Mouse (Mus musculus): ENCODE data around the gene Baz2b. TPM values are rescaled to one million over a fixed set of nuclear protein-coding genes. Genes with fewer than 3 reads are reported as not detected.
"Not testable (repeated sequence)": the region's sequence is repeated elsewhere in the genome, so short reads cannot be mapped to it uniquely, and the experiment has no call there.

The Baz2b gene
- polyA plus RNA-seq, 1 experiment from 2014 or later: 47.0 TPM

- Histone ChIP-seq H3K4me3 (no peak overlapping the region), H3K9ac (no peak overlapping the region), H3K27ac (no peak overlapping the region), H3K9me3 (no peaks in the 10 kb centered on the region), H3K4me2 (no peak overlapping the region), H3K36me3 (no peaks in the 10 kb centered on the region), H3K4me1 (peaks cover 19% of the 10 kb centered on the region), H3K27me3 (no peaks in the 10 kb centered on the region)
- WGBS: 86% methylated on average over 4 of the region's 4 CpGs
- no peak for ATAC-seq (ENCODE audit: insufficient number of reproducible peaks, low FRiP score, low TSS enrichment, low read depth)
These were observed 127.4 kb downstream of the Baz2b start for GRCm38 (mm10) chr2:60082225-60082624.

GRCm38 (mm10) chr2:60080831-60081230, 128.8 kb downstream of the Baz2b start:
- 62% methylated on average over 4 of the region's 4 CpGs for WGBS
- no peak overlapping the region for H3K4me3 ChIP-seq
- no peak overlapping the region for H3K9ac ChIP-seq
- ATAC-seq (ENCODE audit: insufficient number of reproducible peaks, low FRiP score, low TSS enrichment, low read depth): no peak
- no peaks in the 10 kb centered on the region for H3K9me3 ChIP-seq
- peaks cover 11% of the 10 kb centered on the region; the same call in 1 of the 2 replicates for H3K4me1 ChIP-seq
- H3K36me3 ChIP-seq: no peaks in the 10 kb centered on the region
- no peak overlapping the region for H3K27ac ChIP-seq
- no peaks in the 10 kb centered on the region for H3K27me3 ChIP-seq
- no peak overlapping the region for H3K4me2 ChIP-seq

GRCm38 (mm10) chr2:60077631-60078030, 132.0 kb downstream of the Baz2b start:
- H3K9ac ChIP-seq: no peak overlapping the region
- no peak overlapping the region for H3K27ac ChIP-seq
- no peak overlapping the region for H3K4me2 ChIP-seq
- no peak for ATAC-seq (ENCODE audit: insufficient number of reproducible peaks, low FRiP score, low TSS enrichment, low read depth)
- H3K4me1 ChIP-seq: no peaks in the 10 kb centered on the region
- 0 out of 2 replicates have a peak, but pooled peaks cover 3% of the 10 kb centered on the region for H3K36me3 ChIP-seq
- WGBS: 53% methylated on average over 9 of the region's 9 CpGs
- no peaks in the 10 kb centered on the region for H3K9me3 ChIP-seq
- no peaks in the 10 kb centered on the region for H3K27me3 ChIP-seq
- no peak overlapping the region for H3K4me3 ChIP-seq

GRCm38 (mm10) chr2:60076800-60077199, 132.8 kb downstream of the Baz2b start:
- no peak for ATAC-seq (ENCODE audit: insufficient number of reproducible peaks, low FRiP score, low TSS enrichment, low read depth)
- H3K27ac ChIP-seq: no peak overlapping the region
- no peak overlapping the region for H3K9ac ChIP-seq
- H3K4me3 ChIP-seq: no peak overlapping the region
- H3K36me3 ChIP-seq: 0 out of 2 replicates have a peak, but pooled peaks cover 3% of the 10 kb centered on the region
- H3K4me2 ChIP-seq: no peak overlapping the region
- no peaks in the 10 kb centered on the region for H3K27me3 ChIP-seq
- 76% methylated on average over 7 of the region's 7 CpGs for WGBS
- H3K9me3 ChIP-seq: no peaks in the 10 kb centered on the region
- no peaks in the 10 kb centered on the region for H3K4me1 ChIP-seq

DNA sequence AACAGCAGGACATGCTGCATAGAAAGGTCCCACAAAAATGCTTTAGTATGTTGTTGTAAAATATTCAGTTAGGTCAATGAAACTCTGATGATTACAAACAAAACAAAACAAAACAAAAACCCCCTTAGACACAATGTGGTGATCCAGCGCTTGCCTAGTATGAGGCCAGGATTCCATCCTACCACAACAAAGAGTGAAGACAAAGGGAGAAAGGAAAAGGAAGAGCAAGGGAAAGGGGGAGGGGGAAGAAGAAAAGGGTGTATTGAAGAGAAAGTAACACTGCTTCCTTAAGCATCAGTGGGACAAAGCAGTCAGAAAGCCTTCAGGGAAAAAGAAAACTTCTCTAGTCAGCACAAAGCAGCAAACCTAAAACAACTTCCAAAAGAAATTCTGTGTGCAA, 133.6 kb downstream of the Baz2b start:
- H3K9me3 ChIP-seq: no peaks in the 10 kb centered on the region
- no peak overlapping the region for H3K4me3 ChIP-seq
- H3K9ac ChIP-seq: no peak overlapping the region
- no peak overlapping the region for H3K4me2 ChIP-seq
- no peak for ATAC-seq (ENCODE audit: insufficient number of reproducible peaks, low FRiP score, low TSS enrichment, low read depth)
- WGBS: 73% methylated on average over 1 of the region's 1 CpGs
- no peaks in the 10 kb centered on the region for H3K4me1 ChIP-seq
- no peak overlapping the region for H3K27ac ChIP-seq
- no peaks in the 10 kb centered on the region for H3K27me3 ChIP-seq
- H3K36me3 ChIP-seq: 0 out of 2 replicates have a peak, but pooled peaks cover 3% of the 10 kb centered on the region

DNA sequence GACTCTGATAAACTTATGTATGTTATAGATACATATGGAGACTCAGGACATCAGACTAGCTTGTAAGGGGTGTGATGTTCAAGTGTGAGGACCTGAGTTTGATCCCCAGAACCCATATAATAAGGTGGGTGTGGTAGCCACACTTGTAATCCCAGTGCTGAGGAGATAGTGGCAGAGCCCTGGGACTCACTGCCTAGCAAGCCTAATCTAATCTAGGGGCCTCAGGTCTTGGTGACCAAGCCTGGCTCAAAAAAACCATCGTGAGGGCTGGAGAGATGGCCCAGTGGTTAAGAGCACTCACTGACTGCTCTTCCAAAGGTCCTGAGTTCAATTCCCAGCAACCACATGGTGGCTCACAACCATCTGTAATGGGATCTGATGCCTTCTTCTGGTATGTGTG, 135.8 kb downstream of the Baz2b start:
- 94% methylated on average over 1 of the region's 1 CpGs for WGBS

GRCm38 (mm10) chr2:60071813-60072212, 137.8 kb downstream of the Baz2b start:
- no peak overlapping the region for H3K27ac ChIP-seq
- 39% methylated on average over 8 of the region's 8 CpGs for WGBS
- H3K27me3 ChIP-seq: no peaks in the 10 kb centered on the region
- no peak overlapping the region for H3K4me2 ChIP-seq
- no peaks in the 10 kb centered on the region for H3K9me3 ChIP-seq
- no peak for ATAC-seq (ENCODE audit: insufficient number of reproducible peaks, low FRiP score, low TSS enrichment, low read depth)
- no peaks in the 10 kb centered on the region for H3K4me1 ChIP-seq
- H3K4me3 ChIP-seq: no peak overlapping the region
- H3K36me3 ChIP-seq: 0 out of 2 replicates have a peak, but pooled peaks cover 3% of the 10 kb centered on the region
- H3K9ac ChIP-seq: no peak overlapping the region

More for the DNA sequence above, 135.8 kb downstream of the Baz2b start:
- not testable (repeated sequence) for H3K4me2 ChIP-seq; H3K4me3 ChIP-seq; H3K9me3 ChIP-seq; H3K27ac ChIP-seq; H3K36me3 ChIP-seq; ATAC-seq (ENCODE audit: insufficient number of reproducible peaks, low FRiP score, low TSS enrichment, low read depth); H3K4me1 ChIP-seq; H3K27me3 ChIP-seq; H3K9ac ChIP-seq

DNA sequence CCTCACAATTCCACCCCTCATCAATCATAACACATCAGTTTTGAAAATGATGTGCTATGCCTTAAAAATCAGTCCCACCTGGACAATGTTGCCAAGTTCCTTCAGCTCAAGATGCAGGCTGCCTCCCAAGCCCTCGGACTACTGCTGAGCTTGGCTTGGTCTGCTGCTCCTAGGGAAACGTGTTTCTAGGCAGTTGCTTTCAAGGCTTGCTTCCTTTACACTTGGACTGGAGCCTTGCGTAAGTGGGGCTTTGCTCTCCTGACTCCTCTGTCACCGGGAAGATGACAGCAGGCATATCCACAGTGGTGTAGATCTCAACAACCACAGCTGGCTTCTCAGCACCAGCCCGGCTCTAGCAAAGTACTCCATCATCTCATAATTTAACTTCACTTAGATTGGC, 138.7 kb downstream of the Baz2b start:
- no peaks in the 10 kb centered on the region for H3K4me1 ChIP-seq
- H3K27me3 ChIP-seq: no peaks in the 10 kb centered on the region
- H3K9ac ChIP-seq: no peak overlapping the region
- no peak overlapping the region for H3K4me2 ChIP-seq
- H3K36me3 ChIP-seq: peaks cover 4% of the 10 kb centered on the region; the same call in 1 of the 2 replicates
- no peak overlapping the region for H3K4me3 ChIP-seq
- no peak for ATAC-seq (ENCODE audit: insufficient number of reproducible peaks, low FRiP score, low TSS enrichment, low read depth)
- 78% methylated on average over 5 of the region's 5 CpGs for WGBS
- no peaks in the 10 kb centered on the region for H3K9me3 ChIP-seq
- H3K27ac ChIP-seq: no peak overlapping the region

DNA sequence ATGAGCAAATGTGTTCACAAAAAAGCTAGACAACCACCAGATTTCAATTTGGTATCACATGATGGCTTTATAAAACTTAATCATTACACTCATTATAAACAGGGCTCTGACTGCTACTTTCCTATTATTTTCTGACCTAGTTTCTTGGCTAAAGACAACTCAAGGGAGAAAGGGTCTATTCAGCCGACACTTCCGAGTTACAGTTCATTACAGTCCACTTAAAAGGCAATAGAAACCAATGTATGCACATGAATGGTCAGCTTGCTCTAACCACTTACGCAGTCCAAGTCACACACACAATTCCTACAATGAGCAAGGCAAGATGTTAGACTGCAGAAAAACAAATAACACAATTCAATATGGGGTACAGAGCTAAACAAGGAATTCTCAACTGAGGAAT, 141.2 kb downstream of the Baz2b start:
- 87% methylated on average over 3 of the region's 3 CpGs for WGBS
- no peak overlapping the region for H3K9ac ChIP-seq
- ATAC-seq (ENCODE audit: insufficient number of reproducible peaks, low FRiP score, low TSS enrichment, low read depth): no peak
- H3K9me3 ChIP-seq: 0 out of 2 replicates have a peak, but pooled peaks cover 2% of the 10 kb centered on the region
- no peak overlapping the region for H3K27ac ChIP-seq
- no peaks in the 10 kb centered on the region for H3K4me1 ChIP-seq
- H3K27me3 ChIP-seq: no peaks in the 10 kb centered on the region
- no peak overlapping the region for H3K4me2 ChIP-seq
- H3K36me3 ChIP-seq: peaks cover 15% of the 10 kb centered on the region
- no peak overlapping the region for H3K4me3 ChIP-seq

DNA sequence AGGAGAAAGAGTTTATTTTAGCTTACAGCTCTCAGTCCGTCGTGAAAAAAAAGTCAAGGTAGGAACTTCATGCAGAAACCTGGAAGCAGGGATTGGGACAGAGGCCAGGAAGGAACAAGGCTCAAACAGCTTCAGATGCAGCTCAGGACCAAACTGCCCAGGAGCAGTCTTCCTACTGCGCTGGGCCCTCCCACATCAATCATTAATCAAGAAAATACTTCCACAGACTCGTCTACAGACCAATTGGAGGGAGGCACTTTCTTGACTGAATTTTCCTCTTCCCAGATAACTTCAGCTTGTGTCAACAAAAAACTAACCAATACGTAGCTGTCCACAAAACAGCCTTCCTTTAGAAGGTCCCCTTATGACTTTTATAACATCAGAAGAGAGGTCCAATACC, 144.2 kb downstream of the Baz2b start:
- ATAC-seq (ENCODE audit: insufficient number of reproducible peaks, low FRiP score, low TSS enrichment, low read depth): no peak
- 86% methylated on average over 5 of the region's 5 CpGs for WGBS
- Histone ChIP-seq H3K27ac (no peak overlapping the region), H3K9me3 (0 out of 2 replicates have a peak, but pooled peaks cover 2% of the 10 kb centered on the region), H3K27me3 (no peaks in the 10 kb centered on the region), H3K36me3 (peaks cover 15% of the 10 kb centered on the region), H3K4me2 (no peak overlapping the region), H3K4me1 (no peaks in the 10 kb centered on the region), H3K9ac (no peak overlapping the region), H3K4me3 (no peak overlapping the region)

DNA sequence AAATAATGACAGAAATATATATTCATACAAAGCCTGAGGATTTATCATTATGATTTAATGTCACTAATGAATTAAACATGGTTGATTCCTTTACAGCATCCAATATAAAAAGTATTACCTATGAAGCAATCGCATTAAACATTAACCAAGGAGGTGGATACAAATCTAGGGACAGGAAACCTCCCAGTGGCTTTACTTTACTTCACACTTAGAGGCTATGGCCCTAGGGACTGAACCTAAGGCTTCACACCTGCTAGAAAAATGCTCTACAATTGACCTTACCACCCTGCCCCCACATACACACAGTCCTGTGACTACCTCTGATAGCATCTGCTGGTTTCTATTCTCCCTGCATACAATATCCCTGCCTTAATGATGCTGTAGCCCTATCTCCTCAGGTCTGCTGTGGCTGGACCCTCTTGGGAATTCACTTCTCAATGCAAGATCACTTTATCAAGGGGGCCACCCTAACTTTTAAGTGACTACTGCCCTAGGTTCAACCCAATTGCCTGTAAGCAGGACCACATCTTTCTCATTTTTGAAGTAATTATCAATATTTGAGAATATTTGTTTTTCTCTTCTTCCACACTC, 149.4 kb downstream of the Baz2b start:
- H3K9ac ChIP-seq: no peak overlapping the region
- no peak for ATAC-seq (ENCODE audit: insufficient number of reproducible peaks, low FRiP score, low TSS enrichment, low read depth)
- H3K9me3 ChIP-seq: 0 out of 2 replicates have a peak, but pooled peaks cover 2% of the 10 kb centered on the region
- no peak overlapping the region for H3K4me2 ChIP-seq
- 89% methylated on average over 1 of the region's 1 CpGs for WGBS
- H3K4me1 ChIP-seq: no peaks in the 10 kb centered on the region
- no peak overlapping the region for H3K27ac ChIP-seq
- no peaks in the 10 kb centered on the region for H3K27me3 ChIP-seq
- peaks cover 11% of the 10 kb centered on the region for H3K36me3 ChIP-seq
- H3K4me3 ChIP-seq: no peak overlapping the region

GRCm38 (mm10) chr2:60059300-60059699, 150.3 kb downstream of the Baz2b start:
- H3K36me3 ChIP-seq: peaks cover 4% of the 10 kb centered on the region; the same call in 1 of the 2 replicates
- no peaks in the 10 kb centered on the region for H3K27me3 ChIP-seq
- H3K9me3 ChIP-seq: no peaks in the 10 kb centered on the region
- no peak overlapping the region for H3K4me2 ChIP-seq
- no peak overlapping the region for H3K4me3 ChIP-seq
- no peaks in the 10 kb centered on the region for H3K4me1 ChIP-seq
- no peak overlapping the region for H3K27ac ChIP-seq
- WGBS: 88% methylated on average over 5 of the region's 5 CpGs
- no peak overlapping the region for H3K9ac ChIP-seq
- ATAC-seq (ENCODE audit: insufficient number of reproducible peaks, low FRiP score, low TSS enrichment, low read depth): no peak

DNA sequence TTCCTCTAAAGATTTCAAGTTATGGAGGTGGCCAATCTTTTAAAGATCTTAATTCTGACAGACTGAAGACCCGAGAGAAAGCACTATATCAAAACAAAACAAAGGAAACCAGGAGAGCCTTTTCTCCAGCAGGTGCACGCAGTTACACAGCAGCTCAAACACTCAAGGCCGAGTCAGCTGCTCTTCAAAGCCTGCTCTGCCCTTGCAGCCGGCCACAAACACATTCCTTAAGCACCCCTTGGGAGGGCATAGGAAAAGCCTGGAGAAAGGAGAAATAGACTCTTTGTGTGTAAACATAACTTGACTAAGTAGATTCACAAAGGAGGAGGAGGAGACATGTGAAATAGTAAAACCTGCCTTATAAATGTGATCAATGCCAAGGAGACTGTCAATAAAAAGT, 153.6 kb downstream of the Baz2b start:
- no peaks in the 10 kb centered on the region for H3K4me1 ChIP-seq
- ATAC-seq (ENCODE audit: insufficient number of reproducible peaks, low FRiP score, low TSS enrichment, low read depth): no peak
- H3K36me3 ChIP-seq: no peaks in the 10 kb centered on the region
- H3K27me3 ChIP-seq: no peaks in the 10 kb centered on the region
- H3K27ac ChIP-seq: no peak overlapping the region
- H3K9me3 ChIP-seq: no peaks in the 10 kb centered on the region
- 29% methylated on average over 4 of the region's 4 CpGs for WGBS
- no peak overlapping the region for H3K4me3 ChIP-seq
- no peak overlapping the region for H3K9ac ChIP-seq
- no peak overlapping the region for H3K4me2 ChIP-seq

All from limb, embryonic 15.5 days (tissue).